Mouse (Mus musculus): ENCODE results near the gene Robo2. TPM values are rescaled to one million over a fixed set of nuclear protein-coding genes. Genes with fewer than 3 reads are reported as not detected.

Gene Robo2
- total RNA-seq, 2 experiments from 2014 or later: not detected

GRCm38 (mm10) chr16:74348437-74348836, 63.2 kb downstream of the Robo2 start:
- no peak for ATAC-seq (replicated peaks; ENCODE audit: low FRiP score, low TSS enrichment, poor library complexity, severe bottlenecking)

GRCm38 (mm10) chr16:74338969-74339630, 72.5 kb downstream of the Robo2 start:
- ATAC-seq (replicated peaks; ENCODE audit: low FRiP score, low TSS enrichment, poor library complexity, severe bottlenecking): no peak

DNA sequence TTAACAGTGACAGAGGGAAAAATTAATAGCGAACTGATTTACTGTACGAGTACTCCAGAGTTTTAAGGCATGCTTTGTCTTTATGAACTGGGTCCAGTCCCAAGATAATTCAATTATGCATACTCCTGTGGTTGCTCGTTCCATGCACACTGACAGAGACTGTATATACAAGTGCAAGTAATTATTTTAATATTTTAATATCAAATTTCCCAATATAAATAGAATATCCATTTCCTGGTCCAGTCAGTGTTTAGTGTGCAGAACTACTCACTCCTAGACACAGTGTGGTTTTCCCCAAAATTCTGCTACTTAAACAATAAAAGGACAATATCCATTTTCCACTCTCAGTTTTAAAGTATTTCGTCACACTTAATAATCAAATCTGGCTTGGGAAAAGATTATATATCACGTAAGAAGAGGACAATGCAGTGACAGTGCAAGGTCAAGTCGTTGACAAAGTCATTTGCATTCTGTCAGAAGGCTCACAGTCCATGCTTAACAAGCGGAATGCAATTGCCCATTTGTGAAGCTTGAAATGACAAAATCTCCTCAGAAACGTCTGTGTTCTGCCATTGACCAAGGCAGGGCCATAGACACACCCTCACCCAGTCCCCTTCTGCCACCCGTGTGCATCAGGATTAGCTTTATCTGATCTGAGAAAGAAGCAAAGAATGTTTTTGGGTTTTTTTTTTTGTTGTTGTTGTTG, 89.8 kb downstream of the Robo2 start:
- no peak for ATAC-seq (replicated peaks; ENCODE audit: low FRiP score, low TSS enrichment, poor library complexity, severe bottlenecking)

- ATAC-seq (replicated peaks; ENCODE audit: low FRiP score, low TSS enrichment, poor library complexity, severe bottlenecking): no peak
These were observed 95.5 kb downstream of the Robo2 start for GRCm38 (mm10) chr16:74316150-74316549.

GRCm38 (mm10) chr16:74313222-74313621, 98.4 kb downstream of the Robo2 start:
- ATAC-seq (replicated peaks; ENCODE audit: low FRiP score, low TSS enrichment, poor library complexity, severe bottlenecking): no peak

DNA sequence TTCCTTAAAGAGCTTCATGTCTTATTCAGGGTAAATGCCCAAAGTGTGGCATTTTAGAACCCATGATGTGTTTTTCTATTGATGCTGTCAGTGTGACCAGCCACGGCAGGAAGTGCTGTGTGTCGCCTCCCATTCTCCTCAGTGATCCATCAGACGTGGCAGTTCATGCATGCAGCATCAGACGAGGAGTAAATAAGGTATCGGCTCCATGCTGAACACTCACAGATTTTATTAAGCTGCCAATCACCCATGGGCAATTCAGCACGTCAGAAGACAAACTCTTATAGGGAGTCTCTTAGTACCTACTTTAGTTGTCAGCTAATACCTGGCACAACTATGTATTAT, 104.1 kb downstream of the Robo2 start:
- no peak for ATAC-seq (replicated peaks; ENCODE audit: low FRiP score, low TSS enrichment, poor library complexity, severe bottlenecking)

GRCm38 (mm10) chr16:74306876-74307542, 104.6 kb downstream of the Robo2 start:
- no peak for ATAC-seq (replicated peaks; ENCODE audit: low FRiP score, low TSS enrichment, poor library complexity, severe bottlenecking)

- ATAC-seq (replicated peaks; ENCODE audit: low FRiP score, low TSS enrichment, poor library complexity, severe bottlenecking): no peak
These were observed 123.7 kb downstream of the Robo2 start for GRCm38 (mm10) chr16:74287878-74288277.

DNA sequence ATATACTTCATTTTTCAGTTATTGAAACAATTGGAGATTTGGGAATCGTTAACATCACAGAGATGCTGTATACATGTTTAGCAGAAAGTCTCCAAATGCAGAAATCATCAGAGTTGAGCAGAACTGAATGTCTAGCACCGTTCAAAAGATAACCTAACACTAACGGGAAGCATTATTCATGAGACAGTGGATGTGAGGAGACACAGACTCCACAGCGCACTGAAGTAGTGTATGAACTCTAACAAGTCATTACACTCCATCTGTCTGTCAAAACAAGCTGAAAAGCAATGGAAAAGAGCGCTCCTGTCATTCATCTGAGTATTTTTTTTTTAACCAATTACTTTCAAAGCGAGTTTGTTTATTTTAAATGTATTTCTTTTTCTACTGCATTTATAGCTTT, 129.1 kb downstream of the Robo2 start:
- ATAC-seq (replicated peaks; ENCODE audit: low FRiP score, low TSS enrichment, poor library complexity, severe bottlenecking): no peak

DNA sequence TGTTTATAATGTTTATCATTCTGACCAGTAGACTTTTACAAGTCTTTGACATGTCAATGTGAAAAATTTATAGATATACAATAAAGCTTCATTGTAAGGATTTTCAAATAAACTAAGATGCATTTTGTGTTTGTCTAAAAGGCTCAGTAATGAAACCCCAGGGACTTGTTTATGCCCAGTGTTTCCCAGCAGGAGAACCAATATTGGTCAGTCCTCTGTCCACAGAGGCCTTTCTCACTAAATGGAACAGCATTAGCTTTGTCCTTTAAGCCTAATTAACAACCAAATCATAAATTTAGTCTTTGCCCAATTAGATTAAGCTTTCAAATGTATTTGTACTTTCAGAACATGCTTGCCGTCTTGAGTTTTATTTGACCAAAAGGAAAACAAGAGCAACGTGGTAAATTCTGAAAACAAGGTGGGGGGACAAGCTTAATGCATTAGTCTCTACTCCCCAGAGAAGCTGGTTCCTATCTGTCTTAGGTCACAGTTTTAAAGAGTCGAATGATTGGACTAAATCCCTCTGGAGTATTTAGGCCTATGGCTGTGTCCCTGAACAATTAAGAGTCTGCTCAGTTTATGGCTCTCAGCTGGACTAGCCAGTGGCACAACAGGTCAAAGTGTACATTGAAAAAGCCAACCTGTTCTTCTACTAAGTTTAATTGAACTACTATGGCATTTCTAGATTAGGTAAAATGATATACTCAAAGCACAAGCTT, 134.6 kb downstream of the Robo2 start:
- ATAC-seq (replicated peaks; ENCODE audit: low FRiP score, low TSS enrichment, poor library complexity, severe bottlenecking): no peak

GRCm38 (mm10) chr16:74274596-74274995, 137.0 kb downstream of the Robo2 start:
- no peak for ATAC-seq (replicated peaks; ENCODE audit: low FRiP score, low TSS enrichment, poor library complexity, severe bottlenecking)

GRCm38 (mm10) chr16:74272993-74273392, 138.6 kb downstream of the Robo2 start:
- no peak for ATAC-seq (replicated peaks; ENCODE audit: low FRiP score, low TSS enrichment, poor library complexity, severe bottlenecking)

GRCm38 (mm10) chr16:74258241-74258640, 153.4 kb downstream of the Robo2 start:
- no peak for ATAC-seq (replicated peaks; ENCODE audit: low FRiP score, low TSS enrichment, poor library complexity, severe bottlenecking)

DNA sequence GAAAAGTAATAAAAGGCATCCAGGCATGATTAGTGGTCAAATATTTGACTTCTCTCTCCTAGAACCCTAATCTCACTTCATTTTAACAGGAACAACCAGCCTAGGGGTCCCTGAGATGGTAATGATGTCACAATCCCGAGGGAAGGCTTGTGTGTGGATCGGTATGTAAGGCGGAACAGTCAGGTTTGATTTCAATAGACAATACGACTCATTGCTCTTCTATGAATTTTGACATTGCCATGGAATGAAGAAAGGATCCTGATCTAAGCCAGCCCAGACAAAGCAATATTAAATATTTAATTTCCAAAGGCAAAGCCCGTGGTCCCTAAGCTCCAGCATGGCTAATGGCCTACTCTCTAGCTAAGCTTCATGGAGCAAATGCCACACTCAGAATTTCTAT, 167.2 kb downstream of the Robo2 start:
- no peak for ATAC-seq (replicated peaks; ENCODE audit: low FRiP score, low TSS enrichment, poor library complexity, severe bottlenecking)

- ATAC-seq (replicated peaks; ENCODE audit: low FRiP score, low TSS enrichment, poor library complexity, severe bottlenecking): no peak
These were observed 170.1 kb downstream of the Robo2 start for GRCm38 (mm10) chr16:74241534-74241933.

DNA sequence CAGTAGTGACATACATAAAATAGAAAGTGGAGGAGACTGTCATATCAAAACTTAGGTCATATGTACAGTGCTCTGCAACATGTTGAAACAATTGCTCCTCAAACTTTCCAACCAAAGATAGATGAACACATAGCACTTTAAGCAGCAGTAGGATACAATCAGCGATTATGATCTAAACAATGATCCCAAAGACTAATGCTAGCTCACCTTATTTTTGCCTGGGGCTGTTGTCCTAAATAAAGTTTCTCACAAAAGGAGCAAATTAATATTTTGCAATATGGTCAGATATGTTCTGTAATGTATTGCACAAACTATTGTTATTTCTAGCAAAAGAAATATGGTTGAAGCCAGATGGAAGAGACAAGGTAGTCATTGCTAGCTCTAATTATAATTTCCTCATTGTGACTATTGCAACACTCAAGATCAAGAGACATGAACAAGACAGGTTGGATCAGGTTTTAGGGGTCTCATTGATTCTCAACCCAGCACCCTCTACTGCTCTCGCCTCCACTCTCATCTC, 174.2 kb downstream of the Robo2 start:
- no peak for ATAC-seq (replicated peaks; ENCODE audit: low FRiP score, low TSS enrichment, poor library complexity, severe bottlenecking)

GRCm38 (mm10) chr16:74234393-74235059, 177.1 kb downstream of the Robo2 start:
- no peak for ATAC-seq (replicated peaks; ENCODE audit: low FRiP score, low TSS enrichment, poor library complexity, severe bottlenecking)

DNA sequence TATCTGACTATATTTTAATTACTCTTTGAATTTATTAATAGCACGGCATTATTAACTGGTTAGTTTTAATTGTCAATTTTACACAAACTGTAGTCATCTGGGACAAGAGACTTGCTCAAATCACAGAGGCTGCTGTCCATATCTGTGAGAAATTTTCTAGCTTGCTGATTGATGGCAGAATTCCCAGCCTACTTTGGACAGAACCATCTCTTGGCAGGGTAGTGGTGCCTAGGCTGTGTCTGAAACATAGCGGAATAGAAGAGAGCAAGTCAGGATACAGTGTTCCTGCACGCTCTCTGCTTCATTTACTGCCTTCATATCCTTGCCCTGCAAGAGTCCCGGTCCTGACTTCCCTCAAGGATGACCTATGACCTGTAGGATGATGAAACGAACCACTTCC, 178.0 kb downstream of the Robo2 start:
- no peak for ATAC-seq (replicated peaks; ENCODE audit: low FRiP score, low TSS enrichment, poor library complexity, severe bottlenecking)

GRCm38 (mm10) chr16:74227285-74227684, 184.3 kb downstream of the Robo2 start:
- no peak for ATAC-seq (replicated peaks; ENCODE audit: low FRiP score, low TSS enrichment, poor library complexity, severe bottlenecking)
